Mouse (Mus musculus) E14TG2a.4 (cell line): ENCODE results near the gene Gart.

Experiments
- H3K27me3 ChIP-seq: 2 replicates; pipeline ENCODE4 v1.6.1; 2014; ENCODE audit warnings: low read length, control low read depth; ENCODE audit not compliant: insufficient read depth
- H3K36me3 ChIP-seq: 2 replicates; pipeline ENCODE4 v1.6.1; 2014; ENCODE audit warnings: low read length, control low read depth; ENCODE audit not compliant: insufficient read depth
- H3K4me1 ChIP-seq: replicated peaks from 2 replicates; pipeline ENCODE4 v1.6.1; 2014; ENCODE audit warnings: low read depth, low read length, control low read depth
- H3K4me3 ChIP-seq: replicated peaks from 2 replicates; pipeline ENCODE4 v1.5.1; 2014; ENCODE audit warnings: mild to moderate bottlenecking, low read length
- H3K9me3 ChIP-seq: 2 replicates; pipeline ENCODE4 v1.6.1; 2014; ENCODE audit warnings: low read length, control low read depth
- CTCF ChIP-seq: conservative IDR thresholded peaks from 2 replicates; pipeline ENCODE4 v1.5.1; 2014; ENCODE audit warnings: low read length
- NANOG ChIP-seq: IDR thresholded peaks from 2 replicates; pipeline ENCODE4 v1.6.1; 2014; ENCODE audit warnings: borderline replicate concordance, low read length, mixed read lengths
- POU5F1 ChIP-seq: IDR thresholded peaks from 2 replicates; pipeline ENCODE4 v1.6.1; 2014; ENCODE audit warnings: low read length, borderline replicate concordance

Gart gene

DNA sequence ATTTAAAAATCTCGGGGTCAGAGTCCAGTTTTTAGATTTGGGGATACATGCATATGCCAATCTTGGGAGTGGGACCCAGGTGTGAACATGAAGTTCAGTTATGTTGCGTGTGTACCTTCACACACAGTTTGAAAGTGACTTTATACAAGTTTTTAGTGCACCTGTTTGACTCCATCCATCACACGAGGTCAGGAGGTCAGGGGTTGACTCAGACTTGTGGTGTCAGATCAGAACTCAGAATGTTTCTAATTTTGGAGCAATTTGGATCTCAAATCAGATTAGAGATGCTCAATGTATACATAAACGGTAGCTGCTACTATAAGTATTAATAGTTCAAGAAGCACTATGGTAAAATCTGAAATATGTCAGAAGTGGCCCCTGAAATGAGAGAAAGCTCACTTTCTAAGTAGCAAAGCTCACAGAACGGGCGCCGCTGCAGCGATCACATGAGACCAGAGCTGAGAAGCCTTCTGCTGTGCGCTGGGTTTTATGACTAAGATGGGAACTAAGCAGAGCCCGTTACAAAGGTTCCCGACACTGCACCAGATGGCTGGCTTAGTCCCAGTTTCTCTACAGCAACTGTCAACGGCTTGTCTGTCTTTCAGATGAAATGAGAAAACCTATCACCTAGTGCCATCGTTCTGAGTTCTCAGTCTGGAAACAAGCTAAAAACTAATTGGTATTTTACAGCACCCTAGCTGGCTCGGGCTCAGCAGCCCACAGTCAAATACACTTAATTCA is 67.6 kb downstream of the Gart start:
- Histone ChIP-seq H3K9me3 (peaks cover 9% of the 10 kb centered on the region), H3K4me3 (no peak overlapping the region), H3K4me1 (no peaks in the 10 kb centered on the region; the same call in 1 of the 2 replicates), H3K27me3 (no peaks in the 10 kb centered on the region), H3K36me3 (peaks cover 44% of the 10 kb centered on the region)
- no peak for TF ChIP-seq CTCF
- no peak for TF ChIP-seq NANOG
- TF ChIP-seq POU5F1, result no peak

DNA sequence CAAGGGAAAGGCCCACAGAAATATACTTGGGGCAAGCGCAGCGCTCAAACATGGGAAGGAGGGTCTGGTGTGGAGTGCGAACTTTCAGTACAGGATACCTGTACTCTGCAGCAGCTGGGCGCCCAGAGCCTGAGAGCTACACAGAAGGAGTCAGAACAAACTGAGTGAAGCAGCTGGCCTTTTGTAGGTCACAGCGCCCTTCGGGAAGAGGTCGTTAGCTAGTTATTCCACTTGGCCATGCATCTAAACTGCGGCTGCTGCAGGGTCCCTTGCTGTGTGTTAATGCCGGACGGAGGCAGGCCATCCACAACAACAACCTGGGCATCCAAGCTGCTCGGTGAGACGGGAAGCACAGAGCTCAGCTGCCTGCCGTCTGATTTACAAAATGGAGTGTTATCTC is 71.6 kb downstream of the Gart start:
- Histone ChIP-seq H3K27me3 (no peaks in the 10 kb centered on the region), H3K9me3 (peaks cover 14% of the 10 kb centered on the region), H3K36me3 (peaks cover 40% of the 10 kb centered on the region), H3K4me3 (no peak overlapping the region), H3K4me1 (no peaks in the 10 kb centered on the region; the same call in 1 of the 2 replicates)
- TF ChIP-seq NANOG (no peak), POU5F1 (no peak), CTCF (no peak)
